Mouse (Mus musculus) ES-E14 (cell line): ENCODE results near the gene Dnajc30.

Experiments used
- CHD2 ChIP-seq: IDR thresholded peaks from 2 replicates; pipeline ENCODE4 v1.6.1; 2014; ENCODE audit warnings: mild to moderate bottlenecking, low read depth, low read length, inconsistent platforms
- HCFC1 ChIP-seq: IDR thresholded peaks from 2 replicates; pipeline ENCODE4 v1.6.1; 2012; ENCODE audit warnings: low read length, inconsistent platforms, borderline replicate concordance; ENCODE audit not compliant: insufficient read depth
- MAFK ChIP-seq: IDR thresholded peaks from 2 replicates; pipeline ENCODE4 v1.6.1; 2014; ENCODE audit warnings: mild to moderate bottlenecking, low read depth, low read length, inconsistent platforms; ENCODE audit not compliant: insufficient read depth
- ZC3H11A ChIP-seq: IDR thresholded peaks from 2 replicates; pipeline ENCODE4 v1.6.1; 2012; ENCODE audit warnings: low read depth, mild to moderate bottlenecking, inconsistent platforms, low read length, borderline replicate concordance
- ZNF384 ChIP-seq: IDR thresholded peaks from 2 replicates; pipeline ENCODE4 v1.6.1; 2012; ENCODE audit warnings: low read depth, low read length, inconsistent platforms

- TF ChIP-seq ZNF384 (no peak), HCFC1 (no peak), ZC3H11A (no peak), MAFK (no peak), CHD2 (no peak)
Measured at GRCm38 (mm10) chr5:135089653-135090052, 25.7 kb downstream of the Dnajc30 start, which contains the start of gene Mlxipl.
